Mouse (Mus musculus): ENCODE measurements around the gene Tmod4. TPM values are rescaled to one million over a fixed set of nuclear protein-coding genes. Genes with fewer than 3 reads are reported as not detected.
"Not testable (repeated sequence)": the region's sequence is repeated elsewhere in the genome, so short reads cannot be mapped to it uniquely, and the experiment has no call there.

The Tmod4 gene
- 0.63 TPM in 1 of 2 replicates, not detected in the other for total RNA-seq (2017)

DNA sequence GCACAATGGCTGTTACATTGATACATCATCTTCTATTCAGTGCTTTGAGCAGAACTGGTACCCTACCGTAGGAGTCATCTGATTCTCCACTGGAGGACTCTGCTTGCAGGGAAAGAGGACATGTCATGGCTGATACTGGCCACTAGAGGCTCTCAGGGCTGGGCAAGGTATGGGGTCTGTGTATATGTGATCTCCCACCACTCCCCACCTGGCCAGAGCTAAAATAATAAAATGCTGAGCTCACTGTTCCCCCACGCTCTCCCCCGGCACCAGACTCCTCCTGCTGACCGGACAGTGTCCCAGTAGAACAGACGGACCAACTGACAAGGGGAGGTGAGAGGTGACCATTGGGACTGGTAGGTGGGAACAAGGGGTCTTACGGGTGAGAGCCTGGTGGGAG is at the start of gene Tmod4:
Tmod4 (plus strand) TSS at position 231 of the 400 bp plus-strand sequence.
- ATAC-seq (replicated peaks in 1 of 2; ENCODE audit: insufficient read depth in 1 of 2, low FRiP score in 2 of 2, low TSS enrichment in 1 of 2, low read depth in 1 of 2, poor library complexity in 2 of 2, severe bottlenecking in 2 of 2): peak; percentile 53 to 61; a peak in 3 of 4 replicates

DNA sequence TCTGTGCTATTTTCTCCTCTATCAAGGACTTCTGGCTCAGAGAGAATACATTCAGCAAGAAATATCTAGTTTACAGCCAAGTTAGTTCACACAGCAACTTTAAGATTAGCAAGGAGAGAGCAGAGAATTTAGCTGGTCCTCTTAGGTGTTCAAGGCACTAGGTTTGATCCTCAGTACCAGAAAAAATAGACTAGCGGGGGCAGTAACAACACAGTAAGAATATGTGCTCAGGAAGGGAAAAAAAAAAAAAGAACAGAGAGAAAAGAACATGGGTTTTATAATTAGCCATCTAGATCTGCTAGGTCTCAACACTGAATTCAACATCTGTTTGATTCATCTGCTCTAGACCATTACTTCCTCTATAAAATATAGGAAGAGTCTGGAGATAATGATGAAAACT is 36.2 kb upstream of the Tmod4 start:
- ATAC-seq (replicated peaks in 1 of 2; ENCODE audit: insufficient read depth in 1 of 2, low FRiP score in 2 of 2, low TSS enrichment in 1 of 2, low read depth in 1 of 2, poor library complexity in 2 of 2, severe bottlenecking in 2 of 2): no peak

DNA sequence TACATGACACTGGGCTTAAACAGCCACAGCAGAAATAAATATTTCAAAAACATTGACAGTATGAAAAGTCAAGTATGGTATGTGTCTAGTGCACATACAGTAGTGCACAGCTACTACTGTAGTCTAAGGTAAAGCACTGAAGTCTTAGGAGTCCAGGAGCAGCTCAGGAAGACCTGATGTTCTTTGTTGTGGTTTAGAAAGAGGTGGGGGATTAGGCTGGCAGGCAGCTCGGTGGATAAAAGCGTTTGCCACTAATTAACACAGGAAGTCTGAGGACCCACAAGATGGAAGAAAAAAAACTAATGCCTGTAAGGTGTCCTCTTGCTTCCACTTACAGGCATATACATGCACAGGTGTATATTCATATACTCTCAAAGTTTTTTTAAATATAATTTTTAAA is 23.4 kb upstream of the Tmod4 start:
- no peak for ATAC-seq (replicated peaks in 1 of 2; ENCODE audit: insufficient read depth in 1 of 2, low FRiP score in 2 of 2, low TSS enrichment in 1 of 2, low read depth in 1 of 2, poor library complexity in 2 of 2, severe bottlenecking in 2 of 2)

DNA sequence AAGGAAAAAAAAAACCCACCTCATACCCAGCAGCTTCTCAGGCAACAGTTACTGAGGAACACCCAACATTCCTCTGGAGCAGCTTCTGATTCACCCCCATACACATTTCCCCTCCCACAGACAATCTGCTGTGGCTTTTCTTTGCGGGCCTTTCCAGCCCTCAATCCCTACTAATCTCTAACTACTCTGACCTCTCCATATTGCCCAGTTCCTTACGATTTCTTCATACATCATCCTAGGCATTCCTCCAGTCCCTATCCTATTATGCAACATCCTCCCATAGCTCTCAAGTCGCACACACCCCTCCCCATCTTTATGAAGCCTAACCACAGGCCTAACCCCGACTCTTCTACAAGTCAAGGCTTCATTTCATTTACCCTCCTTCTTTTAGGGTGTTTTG is 19.2 kb upstream of the Tmod4 start:
- ATAC-seq (replicated peaks in 1 of 2; ENCODE audit: insufficient read depth in 1 of 2, low FRiP score in 2 of 2, low TSS enrichment in 1 of 2, low read depth in 1 of 2, poor library complexity in 2 of 2, severe bottlenecking in 2 of 2): no peak

DNA sequence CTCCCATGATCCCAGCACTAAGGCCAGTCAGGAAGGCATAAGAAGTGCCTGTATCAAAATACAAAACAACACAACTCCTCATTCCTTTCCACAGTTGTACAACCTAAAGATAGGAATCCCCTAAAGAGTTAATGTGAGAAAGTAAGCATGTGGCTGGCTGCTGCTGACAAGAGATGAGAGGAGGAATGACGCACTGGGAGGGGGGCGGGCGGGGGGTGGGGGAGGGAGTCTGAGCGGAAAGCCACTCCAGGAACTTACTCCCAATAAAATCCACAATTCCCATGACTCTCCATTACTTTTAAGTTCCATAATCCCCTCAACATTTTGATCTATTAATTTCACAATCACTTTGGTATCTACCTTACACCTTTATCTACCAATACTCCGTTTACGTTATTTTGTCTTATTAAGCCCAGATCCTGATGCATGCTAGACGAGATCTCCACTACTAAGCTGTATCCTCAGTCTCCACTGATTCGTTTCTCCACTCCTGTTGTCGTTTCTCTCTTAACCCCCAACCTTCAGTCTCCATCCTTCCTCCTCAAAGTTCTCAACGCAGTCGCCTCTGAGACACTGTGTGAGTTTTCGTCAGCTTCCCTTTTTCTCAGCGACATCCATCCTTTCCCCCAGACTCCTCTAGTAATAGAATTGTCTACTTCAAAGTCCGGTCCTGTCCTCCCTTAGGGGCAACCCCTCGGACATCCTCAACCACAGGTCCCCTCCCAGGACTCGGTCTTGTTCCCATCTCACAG is 18.5 kb upstream of the Tmod4 start:
- ATAC-seq (replicated peaks in 1 of 2; ENCODE audit: insufficient read depth in 1 of 2, low FRiP score in 2 of 2, low TSS enrichment in 1 of 2, low read depth in 1 of 2, poor library complexity in 2 of 2, severe bottlenecking in 2 of 2): peak in 1 of 2 experiments; percentile 6; a peak in 1 of 4 replicates

DNA sequence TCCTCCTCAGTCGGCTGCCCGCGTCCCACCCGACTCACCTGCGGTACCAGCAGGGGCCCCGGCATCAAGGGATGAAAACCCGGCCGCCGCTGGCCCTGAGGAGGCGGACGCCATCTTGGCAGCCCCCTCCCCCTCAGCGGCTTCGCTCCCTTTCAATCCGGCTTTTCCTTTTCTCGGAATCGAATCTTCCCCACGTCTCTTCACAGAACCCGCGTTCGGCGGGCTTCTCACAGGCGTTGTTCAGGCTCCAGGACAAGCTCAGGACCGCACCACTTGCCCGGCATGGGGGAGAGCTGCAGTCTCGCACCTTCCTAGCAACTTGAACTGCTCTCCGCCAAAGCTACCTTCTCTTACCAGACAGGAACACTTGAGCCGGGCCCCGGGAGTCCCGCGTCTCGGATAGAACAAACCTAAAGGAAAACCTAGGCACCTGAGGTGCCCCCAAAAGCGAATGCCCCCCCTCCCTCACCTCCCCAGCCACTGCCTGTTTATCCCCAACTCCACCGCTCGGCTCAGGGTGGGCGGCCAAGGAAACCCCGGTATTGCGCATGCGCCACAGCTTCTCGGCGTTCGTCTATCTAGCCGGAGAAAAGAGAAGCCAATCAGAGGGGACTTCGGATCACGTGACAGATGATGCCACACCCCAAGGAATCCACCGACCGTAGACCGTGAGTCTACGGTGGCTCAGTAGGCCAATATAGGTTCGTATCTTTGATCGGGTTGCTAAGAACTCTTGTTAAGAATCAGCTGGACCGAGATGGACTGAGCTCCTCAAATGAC is 17.7 kb upstream of the Tmod4 start, which contains the start of gene Pip5k1a:
Pip5k1a (minus strand) TSS at position 593 of the 780 bp plus-strand sequence.
- peak; percentile 83 to 84 for ATAC-seq (replicated peaks in 1 of 2; ENCODE audit: insufficient read depth in 1 of 2, low FRiP score in 2 of 2, low TSS enrichment in 1 of 2, low read depth in 1 of 2, poor library complexity in 2 of 2, severe bottlenecking in 2 of 2)

DNA sequence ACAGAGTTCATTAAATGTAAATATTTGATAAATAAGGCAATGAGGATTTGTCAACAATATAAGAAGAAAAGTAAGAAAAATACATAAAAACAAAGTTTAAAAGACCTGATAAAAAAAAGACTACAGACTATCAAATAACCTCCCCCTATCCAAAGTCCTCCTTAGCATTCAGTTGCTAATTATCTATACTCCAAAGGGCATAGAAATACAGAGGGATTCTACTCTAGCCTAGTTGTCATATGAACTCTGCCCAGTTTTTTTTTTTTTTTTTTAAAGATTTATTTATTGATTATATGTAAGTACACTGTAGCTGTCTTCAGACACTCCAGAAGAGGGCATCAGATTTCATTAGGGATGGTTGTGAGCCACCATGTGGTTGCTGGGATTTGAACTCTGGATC is 17.0 kb upstream of the Tmod4 start:
- ATAC-seq (replicated peaks in 1 of 2; ENCODE audit: insufficient read depth in 1 of 2, low FRiP score in 2 of 2, low TSS enrichment in 1 of 2, low read depth in 1 of 2, poor library complexity in 2 of 2, severe bottlenecking in 2 of 2): not testable (repeated sequence)

DNA sequence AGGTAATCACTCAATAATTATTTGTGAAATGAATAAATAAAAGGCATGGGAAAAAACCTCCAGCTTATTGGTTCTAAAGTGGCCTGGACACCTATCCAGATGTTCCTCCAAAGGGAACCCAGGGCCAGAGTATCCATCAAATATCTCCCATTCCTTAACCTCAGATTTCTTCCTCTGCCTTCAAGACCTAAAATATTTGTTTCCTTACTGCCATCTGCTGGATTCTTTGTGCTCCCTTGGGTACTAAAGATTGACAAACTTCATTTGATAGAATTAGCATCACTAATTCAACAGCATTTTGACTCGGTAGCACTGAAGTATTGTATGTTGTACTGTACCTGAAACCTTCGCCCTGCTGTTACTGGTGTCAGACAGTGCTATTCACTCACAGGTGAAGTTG is 16.4 kb upstream of the Tmod4 start:
- no peak for ATAC-seq (replicated peaks in 1 of 2; ENCODE audit: insufficient read depth in 1 of 2, low FRiP score in 2 of 2, low TSS enrichment in 1 of 2, low read depth in 1 of 2, poor library complexity in 2 of 2, severe bottlenecking in 2 of 2)

DNA sequence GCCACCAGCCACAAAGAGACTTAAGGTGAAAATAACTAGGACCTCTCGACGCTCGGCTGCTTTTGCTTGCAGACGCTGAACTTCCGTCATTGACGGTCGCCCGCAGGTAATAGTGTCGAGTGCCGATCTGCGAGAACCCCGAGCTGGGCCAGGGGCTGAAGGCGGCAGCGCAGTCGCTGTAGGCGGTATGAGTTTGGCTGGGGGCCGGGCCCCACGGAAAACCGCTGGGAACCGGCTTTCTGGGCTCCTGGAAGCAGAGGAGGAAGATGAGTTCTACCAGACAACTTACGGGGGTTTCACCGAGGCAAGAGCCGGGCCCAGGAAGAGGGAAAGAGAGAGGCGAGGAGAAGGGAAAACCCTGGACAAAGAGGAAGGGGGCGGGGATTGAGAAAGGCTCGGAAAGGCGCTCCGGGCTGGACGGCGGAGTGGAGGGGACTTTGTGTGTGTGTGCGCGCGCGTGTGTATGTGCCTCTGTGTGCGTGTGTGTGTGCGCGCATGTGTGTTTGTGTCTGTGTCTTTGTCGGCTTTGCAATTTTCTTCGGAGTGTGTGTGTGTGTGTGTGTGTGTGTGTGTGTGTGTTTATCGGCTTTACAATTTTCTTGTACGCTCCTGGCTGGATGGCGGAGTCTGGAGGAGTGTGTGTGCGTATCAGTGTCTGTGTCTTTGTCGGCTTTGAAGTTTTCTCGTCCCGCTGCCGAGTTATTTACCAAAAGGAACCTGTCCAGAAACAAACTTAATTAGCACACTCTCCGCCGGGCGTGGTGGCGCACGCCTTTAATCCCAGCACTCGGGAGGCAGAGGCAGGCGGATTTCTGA is 13.2 kb upstream of the Tmod4 start, which contains the start of gene Vps72:
Vps72 (plus strand) TSS at position 112 of the 816 bp plus-strand sequence.
- ATAC-seq (replicated peaks in 1 of 2; ENCODE audit: insufficient read depth in 1 of 2, low FRiP score in 2 of 2, low TSS enrichment in 1 of 2, low read depth in 1 of 2, poor library complexity in 2 of 2, severe bottlenecking in 2 of 2): peak; percentile 86 to 91

DNA sequence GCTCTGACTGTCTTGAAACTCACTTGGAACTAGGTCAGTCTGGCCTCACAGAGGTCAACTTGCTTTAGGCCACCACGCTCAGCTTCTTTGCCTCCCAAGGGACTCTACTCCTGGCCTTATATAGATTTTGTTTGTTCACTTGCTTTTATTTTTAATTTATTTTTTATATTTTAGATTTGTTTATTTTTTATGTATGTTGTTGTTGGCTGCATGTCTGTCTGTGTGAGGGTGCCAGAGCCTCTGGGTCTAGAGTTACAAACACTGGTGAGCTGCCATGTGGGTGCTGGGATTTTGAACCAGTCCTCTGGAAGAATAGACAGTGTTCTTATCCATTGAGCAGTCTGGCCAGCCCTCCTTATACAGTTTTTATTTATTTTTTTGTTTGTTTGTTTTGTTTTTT is 11.5 kb upstream of the Tmod4 start:
- no peak for ATAC-seq (replicated peaks in 1 of 2; ENCODE audit: insufficient read depth in 1 of 2, low FRiP score in 2 of 2, low TSS enrichment in 1 of 2, low read depth in 1 of 2, poor library complexity in 2 of 2, severe bottlenecking in 2 of 2)

DNA sequence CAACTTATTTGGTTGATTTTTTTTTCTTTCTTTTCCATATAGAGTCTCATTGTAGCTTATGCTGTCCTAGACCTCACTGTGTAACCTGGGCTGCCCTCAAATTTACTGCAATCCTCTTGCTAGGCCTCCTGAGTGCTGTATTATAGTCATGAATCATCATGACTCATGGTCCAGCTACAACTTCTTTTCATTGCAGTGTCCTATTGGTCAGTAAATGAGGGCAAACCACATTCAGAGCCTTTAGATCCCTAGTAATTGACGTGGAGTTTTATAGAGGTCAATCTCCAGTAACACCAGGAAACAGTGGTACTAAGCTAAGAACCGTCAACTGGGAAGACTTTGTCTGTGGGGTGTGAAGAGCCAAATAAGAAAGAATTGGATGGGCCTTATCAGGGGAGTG is 6.5 kb upstream of the Tmod4 start:
- ATAC-seq (replicated peaks in 1 of 2; ENCODE audit: insufficient read depth in 1 of 2, low FRiP score in 2 of 2, low TSS enrichment in 1 of 2, low read depth in 1 of 2, poor library complexity in 2 of 2, severe bottlenecking in 2 of 2): no peak

DNA sequence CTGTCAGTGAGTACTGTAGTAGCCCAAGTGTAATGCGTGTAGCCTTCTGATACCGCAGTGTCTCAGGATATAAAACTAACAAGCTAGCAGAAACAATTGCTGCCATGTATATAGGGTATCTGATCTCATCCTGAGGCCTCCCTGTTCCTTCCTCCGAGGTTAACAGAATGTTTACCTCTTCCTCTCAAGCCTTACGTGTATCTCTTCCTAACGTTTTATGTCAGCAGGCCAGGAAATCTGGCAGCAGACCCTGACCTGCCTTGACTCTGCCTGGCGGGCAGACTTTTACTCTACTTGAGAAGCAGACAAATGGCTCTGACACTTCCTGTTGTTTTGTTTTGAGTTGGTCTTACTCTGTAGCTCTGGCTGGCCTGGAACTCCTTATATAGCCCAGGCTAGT is 2.7 kb upstream of the Tmod4 start:
- ATAC-seq (replicated peaks in 1 of 2; ENCODE audit: insufficient read depth in 1 of 2, low FRiP score in 2 of 2, low TSS enrichment in 1 of 2, low read depth in 1 of 2, poor library complexity in 2 of 2, severe bottlenecking in 2 of 2): no peak

DNA sequence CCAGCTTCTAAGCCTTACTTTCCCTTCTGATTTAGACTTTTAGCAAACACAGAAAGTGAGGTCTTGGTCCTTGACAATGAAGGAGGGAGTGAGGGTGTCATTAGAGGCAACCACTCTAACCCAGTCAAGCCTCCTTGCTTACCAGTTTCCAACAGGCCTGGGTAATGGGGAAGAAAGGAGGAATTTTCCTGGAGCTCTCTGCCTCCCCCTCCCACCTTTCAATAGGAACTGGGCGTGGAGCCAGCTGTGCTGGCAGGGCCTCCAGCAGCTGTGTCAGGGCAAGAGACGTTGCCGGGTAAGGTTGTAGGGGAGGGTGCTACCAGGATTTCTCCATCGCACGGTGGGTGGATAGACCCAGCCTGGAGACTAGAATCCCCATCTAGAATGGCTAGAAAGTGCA is 696 bp downstream of the Tmod4 start:
- no peak for ATAC-seq (replicated peaks in 1 of 2; ENCODE audit: insufficient read depth in 1 of 2, low FRiP score in 2 of 2, low TSS enrichment in 1 of 2, low read depth in 1 of 2, poor library complexity in 2 of 2, severe bottlenecking in 2 of 2)

DNA sequence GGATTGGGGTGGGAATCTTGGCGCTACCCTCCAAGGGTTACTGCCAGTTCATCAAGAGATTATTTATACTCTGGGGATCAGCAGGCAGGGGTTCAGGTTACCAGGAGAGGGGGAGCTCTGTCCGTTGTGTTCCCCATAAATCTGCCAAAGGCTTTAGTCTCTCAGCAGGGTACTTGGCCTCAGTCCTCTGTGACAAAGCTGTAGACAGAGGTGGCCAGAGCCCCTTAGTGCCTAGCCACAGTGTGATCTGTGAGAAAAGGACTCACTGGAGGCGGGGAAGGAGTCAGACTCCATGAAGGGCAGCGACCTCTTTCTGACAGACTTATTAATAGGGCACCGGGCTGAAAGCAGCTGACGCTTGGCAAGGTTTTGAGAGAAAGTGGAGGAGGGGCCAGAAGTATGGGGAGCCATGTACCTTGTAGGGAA is 5.0 kb downstream of the Tmod4 start:
- no peak for ATAC-seq (replicated peaks in 1 of 2; ENCODE audit: insufficient read depth in 1 of 2, low FRiP score in 2 of 2, low TSS enrichment in 1 of 2, low read depth in 1 of 2, poor library complexity in 2 of 2, severe bottlenecking in 2 of 2)

DNA sequence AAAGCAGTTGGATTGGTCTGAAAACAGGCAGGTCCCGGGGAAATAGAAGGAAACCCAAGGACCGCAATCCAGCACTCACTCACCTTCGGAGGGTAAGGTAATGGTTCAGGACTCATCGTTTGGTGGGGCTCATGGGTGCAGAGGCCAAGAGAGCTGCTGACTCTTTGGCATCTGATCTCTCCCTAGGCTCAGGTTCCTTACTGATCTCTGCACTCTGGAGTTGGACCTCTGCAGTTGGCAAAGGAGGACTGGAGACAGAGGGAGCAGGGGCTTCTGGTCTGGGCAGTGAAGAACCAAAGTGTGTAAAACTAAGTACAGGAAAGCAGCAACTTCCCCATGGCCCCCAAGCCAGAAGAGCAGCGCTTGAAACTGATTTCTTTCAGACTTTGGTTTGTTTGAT is 5.8 kb downstream of the Tmod4 start:
- ATAC-seq (replicated peaks in 1 of 2; ENCODE audit: insufficient read depth in 1 of 2, low FRiP score in 2 of 2, low TSS enrichment in 1 of 2, low read depth in 1 of 2, poor library complexity in 2 of 2, severe bottlenecking in 2 of 2): no peak

DNA sequence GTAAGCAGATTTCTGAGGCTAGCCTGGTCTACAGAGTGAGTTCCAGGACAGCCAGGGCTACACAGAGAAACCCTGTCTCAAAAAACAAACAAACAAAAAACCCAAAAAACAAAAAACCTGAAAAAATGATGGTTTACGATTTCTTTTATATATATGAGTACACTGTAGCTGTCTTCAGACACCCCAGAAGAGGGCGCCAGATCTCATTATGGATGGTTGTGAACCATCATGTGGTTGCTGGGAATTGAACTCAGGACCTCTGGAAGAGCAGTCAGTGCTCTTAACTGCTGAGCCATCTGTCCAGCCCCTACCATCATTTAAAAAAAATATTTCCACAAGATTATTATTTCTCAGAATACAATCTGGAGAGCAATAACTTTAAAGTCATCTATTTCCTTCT is 8.1 kb downstream of the Tmod4 start:
- ATAC-seq (replicated peaks in 1 of 2; ENCODE audit: insufficient read depth in 1 of 2, low FRiP score in 2 of 2, low TSS enrichment in 1 of 2, low read depth in 1 of 2, poor library complexity in 2 of 2, severe bottlenecking in 2 of 2): not testable (repeated sequence)

DNA sequence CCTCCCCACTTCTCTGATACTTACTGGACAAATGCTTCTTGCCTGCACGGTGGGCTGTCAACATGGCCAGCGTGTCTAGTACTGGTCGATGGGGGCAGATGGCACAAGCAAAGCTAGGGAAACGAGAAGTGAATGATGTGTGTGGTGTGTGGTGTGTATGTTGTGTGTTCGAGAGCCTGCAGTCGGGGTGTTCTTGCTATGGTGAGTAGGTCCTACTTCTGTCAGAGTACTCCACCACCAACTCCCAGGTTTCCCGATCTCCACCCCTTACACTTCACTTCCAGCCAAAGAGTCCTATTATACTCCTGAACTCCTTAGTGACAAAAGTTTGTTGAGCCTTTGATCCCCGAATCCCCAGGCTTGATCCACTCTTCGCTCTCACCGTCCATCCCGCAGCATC is 8.9 kb downstream of the Tmod4 start:
- 0 out of 4 replicates have a peak, but pooled peaks of 1 of the 2 experiments have one; percentile 1 for ATAC-seq (replicated peaks in 1 of 2; ENCODE audit: insufficient read depth in 1 of 2, low FRiP score in 2 of 2, low TSS enrichment in 1 of 2, low read depth in 1 of 2, poor library complexity in 2 of 2, severe bottlenecking in 2 of 2)

Data from hematopoietic stem cell, adult 5-6 weeks (primary cell).